ENCODE assay signal across 23 mouse cellular contexts in genomic region chr12:85589870-85590382, GRCm38 (mm10). TPM values are rescaled to one million over a fixed set of nuclear protein-coding genes. Genes with fewer than 3 reads are reported as not detected.
DNase-seq lines count a peak whose midpoint lies in the region; ATAC-seq and TF ChIP-seq lines count a peak whose summit lies in the region.
"Had no signal": no experiment of that assay in that cellular context is flagged by ENCODE, and none has a peak within 500 bp of the region (broad histone marks: within the 10 kb centered on the region; RNA-seq: fewer than 3 reads in every experiment).

No protein-coding gene starts in this region.

- no peaks in the 10 kb centered on the region for H3K27me3 ChIP-seq in heart, embryonic 12.5 days (replicated peaks)
- no peaks in the 10 kb centered on the region for H3K27me3 ChIP-seq in kidney, embryonic 15.5 days
- no peaks in the 10 kb centered on the region for H3K27me3 ChIP-seq in stomach, postnatal 0 days (ENCODE audit: control insufficient read depth, insufficient read depth, low read length)
- H3K27me3 ChIP-seq: embryonic facial prominence, embryonic 12.5 days; hindbrain, embryonic 13.5 days; intestine, embryonic 15.5 days had no signal

- no peak for ATAC-seq in heart, embryonic 12.5 days (ENCODE audit: insufficient number of reproducible peaks, low FRiP score)
- 0 out of 2 replicates have a peak, but pooled peaks have one; percentile 33 for ATAC-seq in kidney, embryonic 15.5 days (replicated peaks; ENCODE audit: low FRiP score)
- 0 out of 2 replicates have a peak, but pooled peaks have one; percentile 10 for ATAC-seq in stomach, postnatal 0 days (ENCODE audit: low FRiP score, low TSS enrichment)
- ATAC-seq in cerebellum, adult (ENCODE audit: insufficient number of reproducible peaks, low FRiP score, low TSS enrichment) = no peak
- ATAC-seq: forebrain, embryonic 14.5 days; intestine, embryonic 15.5 days; lung, postnatal 0 days had no signal

- H3K4me2 ChIP-seq in heart, embryonic 12.5 days = no peak overlapping the region
- no peak overlapping the region for H3K4me2 ChIP-seq in kidney, embryonic 15.5 days
- H3K4me2 ChIP-seq in stomach, postnatal 0 days (replicated peaks; ENCODE audit: low read depth) = no peak overlapping the region
- H3K4me2 ChIP-seq: embryonic facial prominence, embryonic 12.5 days; hindbrain, embryonic 13.5 days; intestine, embryonic 15.5 days; midbrain, embryonic 11.5 days had no signal

- no peak for TF ChIP-seq EP300 in stomach, postnatal 0 days (optimal IDR thresholded peaks at IDR 0.05)

- H3K4me3 ChIP-seq in heart, embryonic 12.5 days = no peak overlapping the region
- H3K4me3 ChIP-seq in kidney, embryonic 15.5 days (replicated peaks) = no peak overlapping the region
- H3K4me3 ChIP-seq in stomach, postnatal 0 days (ENCODE audit: low read depth, low read length) = no peak overlapping the region
- H3K4me3 ChIP-seq: embryonic facial prominence, embryonic 12.5 days; erythroblast, embryonic 14.5 days; heart, adult 2 months; hindbrain, embryonic 13.5 days; intestine, embryonic 15.5 days had no signal

- no peak for TF ChIP-seq CTCF in stomach, postnatal 0 days (IDR thresholded peaks at IDR 0.05; ENCODE audit: low read depth)

- intact Hi-C loops in heart, postnatal 10 days (cut with DNase I) = no loop called here

- H3K36me3 ChIP-seq in heart, embryonic 12.5 days = no peaks in the 10 kb centered on the region
- H3K36me3 ChIP-seq in kidney, embryonic 15.5 days = no peaks in the 10 kb centered on the region
- no peaks in the 10 kb centered on the region for H3K36me3 ChIP-seq in stomach, postnatal 0 days (ENCODE audit: control insufficient read depth, insufficient read depth, low read length)
- H3K36me3 ChIP-seq: embryonic facial prominence, embryonic 12.5 days; G1E; hindbrain, embryonic 13.5 days; intestine, embryonic 15.5 days had no signal

- H3K27ac ChIP-seq in heart, embryonic 12.5 days (ENCODE audit: poor library complexity, severe bottlenecking) = peak overlapping the region; percentile 57
- no peak overlapping the region for H3K27ac ChIP-seq in kidney, embryonic 15.5 days
- no peak overlapping the region; the same call in 1 of the 2 replicates for H3K27ac ChIP-seq in stomach, postnatal 0 days (replicated peaks)
- H3K27ac ChIP-seq: embryonic facial prominence, embryonic 12.5 days; heart, adult 2 months; hindbrain, embryonic 13.5 days; intestine, embryonic 15.5 days; liver, embryonic 14.5 days had no signal

- H3K9ac ChIP-seq in heart, embryonic 12.5 days = no peak overlapping the region
- no peak overlapping the region for H3K9ac ChIP-seq in kidney, embryonic 15.5 days
- no peak overlapping the region for H3K9ac ChIP-seq in stomach, postnatal 0 days (ENCODE audit: low read length)
- H3K9ac ChIP-seq: embryonic facial prominence, embryonic 12.5 days; hindbrain, embryonic 13.5 days; intestine, embryonic 15.5 days; liver, embryonic 14.5 days had no signal

- H3K4me1 ChIP-seq in heart, embryonic 12.5 days (replicated peaks) = peaks cover 20% of the 10 kb centered on the region
- H3K4me1 ChIP-seq in kidney, embryonic 15.5 days = peaks cover 8% of the 10 kb centered on the region
- H3K4me1 ChIP-seq in stomach, postnatal 0 days (replicated peaks; ENCODE audit: control insufficient read depth, insufficient read depth) = no peaks in the 10 kb centered on the region

- 18% methylated on average over 5 of the region's 5 CpGs for WGBS in heart, embryonic 12.5 days
- WGBS in kidney, embryonic 15.5 days = 15% methylated on average over 5 of the region's 5 CpGs
- WGBS in stomach, postnatal 0 days = 38% methylated on average over 5 of the region's 5 CpGs

- H3K9me3 ChIP-seq in heart, embryonic 12.5 days (replicated peaks) = no peaks in the 10 kb centered on the region
- H3K9me3 ChIP-seq in kidney, embryonic 15.5 days (replicated peaks) = no peaks in the 10 kb centered on the region
- H3K9me3 ChIP-seq in stomach, postnatal 0 days (ENCODE audit: control insufficient read depth, low read length) = no peaks in the 10 kb centered on the region
- H3K9me3 ChIP-seq: embryonic facial prominence, embryonic 12.5 days; G1E; hindbrain, embryonic 13.5 days; intestine, embryonic 15.5 days had no signal

- no peak for DNase-seq in heart, postnatal 10 days
- DNase-seq in kidney, adult 8-10 months = no peak
- peak; percentile 54 for DNase-seq in induced T-regulatory cell, adult 2 months (ENCODE audit: low read depth)
- no peak for DNase-seq in stomach, postnatal 0 days (ENCODE audit: low spot score)
- DNase-seq: adrenal gland, postnatal 36 days; cerebellum, adult 2 months; cerebellum, postnatal 36 days; gastrocnemius, postnatal 25 days; heart, adult 2 months; kidney, postnatal 25 days; thymus, postnatal 36 days had no signal

RNA-seq across cellular contexts. Expression of gene Jdp2, which starts 8.9 kb away (rescaled TPM):
- polyA plus RNA-seq in heart, embryonic 12.5 days (2016; fragmentation: Nextera tagmentation; extraction: Ambion mirVana) = 0.56 and 0.90 TPM in 2 replicates
- total RNA-seq in heart, postnatal 10 days (2021) = 10 to 100 TPM; 12.6 to 20.2 TPM
- polyA plus RNA-seq in kidney, embryonic 15.5 days (2015; fragmentation: Nextera tagmentation; extraction: Ambion mirVana) = 0.41 and 0.61 TPM in 2 replicates
- polyA plus RNA-seq in stomach, postnatal 0 days (2015; fragmentation: Nextera tagmentation; extraction: Ambion mirVana) = 0.63 and 0.65 TPM in 2 replicates
- total RNA-seq: G1E had no signal
- polyA plus RNA-seq: G1E had no signal

Comparison
In these comparisons a context has a peak if more than half of its experiments do, and no peak if none do; other contexts are left out.
1. ATAC-seq: peak in kidney, embryonic 15.5 days (single experiment) and stomach, postnatal 0 days (single experiment); none in heart, embryonic 12.5 days (single experiment) and cerebellum, adult (single experiment).